Mouse (Mus musculus): Measurements from ENCODE around the gene Gm17067. TPM values are rescaled to one million over a fixed set of nuclear protein-coding genes. Genes with fewer than 3 reads are reported as not detected.

Gm17067 gene
- polyA plus RNA-seq (2012; rRNA removed), result not detected in 2 replicates

DNA sequence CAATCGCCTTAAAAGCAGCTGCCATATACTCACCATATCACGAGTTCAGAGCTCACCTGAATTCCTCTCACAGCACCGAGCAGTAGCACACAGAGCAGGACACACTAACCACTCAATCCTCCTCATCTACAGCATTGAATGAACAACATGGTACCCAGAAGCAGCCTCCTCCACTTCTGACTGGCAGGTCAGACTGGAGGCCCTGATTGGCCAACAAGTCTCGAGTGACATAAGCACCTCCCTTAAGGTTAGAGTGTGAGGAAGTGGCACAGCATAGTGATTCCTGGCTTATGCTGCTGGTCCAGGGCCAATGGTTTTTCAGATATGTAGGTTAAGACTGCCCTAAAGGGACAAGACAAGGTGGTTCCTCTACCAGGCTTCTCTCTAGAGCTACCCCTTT is at the start of gene Gm17067:
Gene Gm17067, minus strand, starts transcription at position 101 of the 400 bp plus-strand sequence.

GRCm38 (mm10) chr7:42692362-42693158 is 34.3 kb downstream of the Gm17067 start, which contains the start of gene Zfp975:
TSS of gene Zfp975 (minus strand) at chr7:42692742.

Other genes with a start within 250 kb of the Gm17067 start
- gene Zfp141, start 221.3 kb downstream of the Gm17067 start, polyA plus RNA-seq (2012; rRNA removed), result 2.4 and 2.5 TPM in 2 replicates
- gene Gm21028, start 148.4 kb downstream of the Gm17067 start, polyA plus RNA-seq (2012; rRNA removed), result not detected in 2 replicates
- gene Zfp977, start 134.5 kb downstream of the Gm17067 start, polyA plus RNA-seq (2012; rRNA removed), result 0.10 TPM in 1 of 2 replicates, not detected in the other
- gene Zfp976, start 84.4 kb downstream of the Gm17067 start, polyA plus RNA-seq (2012; rRNA removed), result 0.13 and 0.25 TPM in 2 replicates
- 0.27 and 0.35 TPM in 2 replicates for gene Zfp975, start 34.3 kb downstream of the Gm17067 start, polyA plus RNA-seq (2012; rRNA removed)
- gene Vmn2r62, start 66.5 kb upstream of the Gm17067 start, polyA plus RNA-seq (2012; rRNA removed), result not detected in 2 replicates
- not detected in 2 replicates for gene Gm2381, start 140.2 kb upstream of the Gm17067 start, polyA plus RNA-seq (2012; rRNA removed)
- gene Vmn2r63, start 206.8 kb upstream of the Gm17067 start, polyA plus RNA-seq (2012; rRNA removed), result not detected in 2 replicates

All from colon, adult 2 months (tissue).